Mouse (Mus musculus): ENCODE data around the gene Spata9.
"Not testable (repeated sequence)": the region's sequence is repeated elsewhere in the genome, so short reads cannot be mapped to it uniquely, and the experiment has no call there.

The Spata9 gene

DNA sequence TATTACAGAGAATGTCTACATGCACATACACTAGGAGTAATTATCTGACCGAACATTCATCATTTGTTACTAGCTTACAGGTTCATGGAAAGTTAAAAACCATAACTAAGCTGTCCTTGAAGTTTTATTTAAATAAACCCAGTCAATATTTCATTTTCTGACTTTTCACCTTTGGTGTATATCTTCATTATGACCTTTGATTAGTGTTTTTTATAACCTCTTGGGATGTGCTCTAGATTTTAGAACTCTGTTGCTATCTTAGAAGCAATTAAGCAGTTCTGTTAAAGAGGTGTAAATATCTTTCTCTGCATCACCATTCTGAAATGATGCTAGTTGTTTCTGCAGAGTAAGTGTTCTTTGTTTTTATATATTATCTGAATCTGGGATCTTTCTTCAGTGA is at the start of gene Spata9:
Spata9 (plus strand) TSS at position 301 of the 400 bp plus-strand sequence.
- no peak for DNase-seq

DNA sequence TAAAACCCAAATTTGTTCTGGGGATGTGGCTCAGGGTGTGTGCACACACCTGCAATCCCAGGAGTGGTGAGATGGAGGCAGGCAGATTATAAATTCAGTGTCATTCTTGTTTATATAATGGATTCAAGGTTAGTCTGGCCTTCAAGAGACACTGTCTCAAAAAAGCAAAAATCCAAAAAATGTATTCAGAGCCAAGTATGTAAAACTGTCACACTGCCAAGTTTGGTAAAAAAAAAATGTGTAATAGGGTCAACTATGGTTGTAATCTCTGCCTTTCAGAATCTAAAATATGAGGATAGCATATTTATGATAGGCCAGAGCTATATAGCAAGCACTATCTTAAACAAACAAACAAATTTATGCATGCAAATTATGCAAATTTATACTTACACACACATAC is 39.0 kb upstream of the Spata9 start:
- no peak for DNase-seq

DNA sequence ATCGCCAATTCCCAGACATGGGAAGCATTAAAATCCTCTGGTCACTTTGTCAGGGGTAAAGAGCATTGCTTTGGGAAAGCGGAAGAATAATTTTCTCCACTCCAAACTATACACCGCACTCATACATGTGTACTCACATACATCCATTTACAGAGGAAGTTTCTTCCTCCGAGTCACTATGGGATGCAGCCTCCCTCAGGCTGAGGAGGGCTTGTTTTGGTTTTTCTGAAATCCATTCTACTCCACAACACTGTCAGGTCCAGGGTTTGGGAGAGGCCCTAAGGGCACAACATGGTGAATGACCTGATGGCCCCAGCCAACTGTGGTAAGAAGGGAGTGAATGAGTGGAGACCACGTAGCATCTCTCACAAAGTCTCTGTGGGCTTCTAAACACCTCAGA is 37.9 kb upstream of the Spata9 start:
- not testable (repeated sequence) for DNase-seq

- DNase-seq = no peak
Measured at GRCm38 (mm10) chr13:75930023-75930422, 36.9 kb upstream of the Spata9 start.

DNA sequence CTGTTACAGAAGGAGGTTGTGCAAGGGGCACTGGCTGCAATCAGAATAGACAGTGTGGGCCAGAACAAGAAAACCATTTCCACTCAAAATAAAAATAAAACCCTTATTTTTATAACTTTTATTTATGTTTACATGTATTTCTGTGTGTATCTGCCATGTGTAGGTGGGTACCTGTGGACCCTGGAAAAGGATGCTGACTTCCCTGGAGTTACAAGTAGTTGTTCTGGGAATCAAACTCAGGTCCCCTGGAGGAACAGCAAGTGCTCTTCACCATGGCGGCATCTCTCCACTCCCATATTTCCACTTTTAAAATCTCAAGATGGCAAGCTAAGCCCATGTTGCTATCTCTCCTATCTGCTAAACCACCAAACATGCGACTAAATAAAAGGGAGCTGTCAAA is 36.3 kb upstream of the Spata9 start:
- DNase-seq = no peak

GRCm38 (mm10) chr13:75931073-75931472 is 35.9 kb upstream of the Spata9 start:
- DNase-seq = no peak

- no peak for DNase-seq
Measured at GRCm38 (mm10) chr13:75933287-75933686, 33.7 kb upstream of the Spata9 start.

GRCm38 (mm10) chr13:75938866-75939265 is 28.1 kb upstream of the Spata9 start:
- no peak for DNase-seq

DNA sequence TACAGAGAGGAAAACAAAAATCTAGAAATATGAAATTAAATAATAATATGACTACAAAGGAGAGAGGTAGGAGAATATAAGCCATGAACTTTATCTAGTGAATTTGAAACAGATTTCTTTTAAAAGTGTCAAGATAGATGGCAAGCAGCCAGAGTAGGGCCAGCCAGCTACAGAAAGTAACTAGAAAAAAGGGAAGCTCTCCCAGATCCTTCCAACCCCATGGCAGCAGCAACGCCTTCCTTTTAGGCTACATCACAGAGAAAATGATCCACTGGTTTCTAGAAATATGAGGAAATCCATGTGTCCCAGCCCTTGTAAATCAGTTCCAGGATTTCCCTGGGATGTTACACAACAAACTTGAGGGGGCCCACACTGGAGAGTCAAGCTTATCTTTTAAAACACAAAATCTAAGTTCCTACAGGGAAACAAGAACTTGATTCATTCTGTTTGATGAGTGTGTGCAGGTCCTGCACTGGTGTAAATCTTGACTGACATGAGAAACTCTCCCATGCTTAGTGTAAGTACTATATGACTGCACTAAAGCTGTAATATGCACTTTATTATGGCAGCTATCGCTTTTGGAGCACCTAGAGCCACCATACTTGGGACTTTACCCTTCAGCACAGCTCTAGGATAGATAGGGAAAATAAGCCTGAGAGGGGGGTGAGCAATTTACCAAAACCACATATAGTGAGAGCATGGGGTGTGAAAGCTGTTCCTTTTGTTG is 26.0 kb upstream of the Spata9 start:
- no peak for DNase-seq

- no peak for DNase-seq
Measured at GRCm38 (mm10) chr13:75941518-75942295, 25.2 kb upstream of the Spata9 start.

GRCm38 (mm10) chr13:75942731-75943130 is 24.2 kb upstream of the Spata9 start:
- DNase-seq = no peak

DNA sequence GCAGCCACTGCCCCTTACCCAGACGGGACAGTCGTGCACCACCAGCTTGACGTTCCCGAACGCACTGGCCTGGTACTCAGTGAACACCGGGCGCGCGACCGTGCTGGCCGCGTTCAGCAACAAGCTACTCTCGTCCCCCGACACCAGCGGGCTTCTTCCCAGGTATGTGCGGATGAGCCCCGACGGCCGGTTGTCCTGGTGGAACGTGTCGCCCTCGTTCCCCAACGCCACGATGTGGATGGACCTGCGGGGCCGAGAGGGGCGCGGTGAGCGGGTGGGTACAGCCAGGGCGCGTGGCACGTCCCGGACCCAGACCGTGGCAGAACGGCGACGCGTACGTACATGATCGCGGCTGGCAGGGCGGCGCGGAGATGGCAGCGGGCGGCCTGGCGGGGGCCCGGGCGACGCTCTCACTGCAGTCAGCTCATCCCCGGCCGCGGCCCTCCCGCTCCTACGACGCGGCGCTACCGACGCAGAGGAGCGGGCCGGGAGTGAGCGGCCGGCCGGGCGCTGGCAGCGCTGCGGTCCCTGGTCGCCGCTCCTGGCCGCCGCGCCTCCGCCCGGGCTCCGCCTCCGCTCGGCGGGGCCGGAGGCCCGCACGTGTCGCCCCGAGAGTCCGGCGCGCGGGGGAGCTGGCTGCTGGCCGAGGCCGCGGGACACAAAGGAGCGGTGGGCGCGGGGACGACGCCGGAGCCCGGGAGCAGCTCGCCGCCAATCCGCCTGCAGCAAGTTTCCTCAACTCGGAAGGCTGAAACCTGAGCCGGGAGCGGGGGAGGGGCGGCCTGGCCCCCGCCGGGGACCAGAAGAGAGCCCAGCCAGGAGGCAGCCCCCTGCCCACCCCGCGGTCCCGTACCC is 23.5 kb upstream of the Spata9 start, which contains the start of gene Rhobtb3:
Rhobtb3 (minus strand) TSS at position 737 of the 855 bp plus-strand sequence.
- DNase-seq = no peak

DNA sequence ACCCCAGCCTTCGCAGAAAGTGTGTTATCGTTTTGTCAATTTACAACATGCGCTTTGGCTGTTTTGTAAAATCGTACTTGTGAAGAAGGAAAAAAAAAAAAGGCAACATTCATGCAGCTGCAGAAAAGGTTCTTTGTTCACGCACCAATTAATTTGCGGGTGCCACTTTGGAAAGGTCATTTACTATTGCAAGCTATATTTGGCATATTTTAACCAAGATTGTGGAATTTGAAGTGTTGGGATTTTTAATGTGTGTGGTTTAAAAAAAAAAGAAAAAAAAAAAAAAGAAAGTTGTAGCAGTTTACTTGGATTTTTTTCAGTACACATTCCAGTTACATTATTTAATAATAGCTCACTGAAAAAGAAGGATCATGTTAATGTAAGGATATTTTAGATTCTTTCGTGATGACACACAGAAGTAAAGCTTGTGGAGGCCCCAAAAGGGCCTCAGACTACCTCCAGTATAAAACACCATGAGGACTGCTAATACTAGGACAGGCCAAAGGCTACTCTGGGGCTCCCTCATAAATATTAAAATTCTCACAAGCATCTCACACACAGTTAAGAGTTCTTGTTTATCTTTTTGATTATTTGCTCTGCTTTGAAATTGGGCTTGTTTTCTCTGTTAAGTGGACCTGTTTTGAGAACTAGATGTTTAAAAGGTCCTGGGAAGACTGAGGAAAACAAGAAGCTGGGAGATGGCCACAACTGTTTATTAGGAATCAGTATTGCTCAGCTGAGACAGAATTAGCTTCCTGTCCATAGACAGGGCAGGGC is 22.7 kb upstream of the Spata9 start:
- DNase-seq = no peak

- DNase-seq = no peak
Measured at GRCm38 (mm10) chr13:75950295-75950694, 16.7 kb upstream of the Spata9 start.

- DNase-seq = no peak
Measured at GRCm38 (mm10) chr13:75955357-75955992, 11.5 kb upstream of the Spata9 start.

DNA sequence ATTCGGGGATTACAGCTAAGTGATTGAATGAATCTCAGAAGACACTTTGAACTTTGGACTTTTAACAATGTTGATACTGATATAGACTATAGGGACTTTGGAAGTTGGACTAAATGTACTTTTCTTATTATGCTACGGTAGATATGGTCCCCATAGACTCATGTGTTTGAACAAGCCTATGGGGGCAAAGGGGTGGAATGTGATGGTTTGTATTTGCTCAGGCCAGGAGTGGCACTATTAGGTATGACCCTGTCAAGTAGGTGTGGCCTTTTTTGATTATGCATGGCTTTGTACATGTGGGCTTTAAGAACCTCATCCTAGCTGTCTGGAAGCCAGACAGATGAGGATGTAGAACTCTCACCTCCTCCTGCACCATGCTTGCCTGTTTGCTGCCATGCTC is 7.5 kb downstream of the Spata9 start:
- DNase-seq = no peak

GRCm38 (mm10) chr13:75975629-75976028 is 8.7 kb downstream of the Spata9 start:
- no peak for DNase-seq

GRCm38 (mm10) chr13:75976218-75976617 is 9.3 kb downstream of the Spata9 start:
- DNase-seq = no peak

DNA sequence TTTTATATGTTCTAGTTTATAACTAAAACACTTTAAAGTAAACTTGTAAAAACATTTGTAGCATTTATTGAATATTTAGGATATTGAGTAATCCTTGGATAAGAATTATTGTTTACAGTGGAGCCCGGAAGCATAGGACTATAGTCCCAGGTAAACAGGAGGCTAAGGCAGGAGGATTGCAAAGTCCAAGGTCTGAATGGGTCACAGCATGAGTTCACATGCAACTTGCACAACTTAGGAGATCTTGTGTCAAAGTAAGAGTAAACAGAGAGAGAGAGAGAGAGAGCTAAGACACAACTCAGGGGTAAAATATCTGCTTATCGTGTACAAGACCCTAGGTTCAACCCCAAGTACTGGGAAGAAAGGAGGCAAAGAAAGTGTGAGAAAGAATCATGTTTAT is 9.7 kb downstream of the Spata9 start:
- DNase-seq = no peak

- DNase-seq = no peak
Measured at GRCm38 (mm10) chr13:75981901-75982300, 15.0 kb downstream of the Spata9 start.

- no peak for DNase-seq
Measured at GRCm38 (mm10) chr13:75988096-75988495, 21.1 kb downstream of the Spata9 start.

Data from thymus, adult 18-20 months (tissue).